Mouse (Mus musculus): ENCODE data around the gene Rasl12.

DNA sequence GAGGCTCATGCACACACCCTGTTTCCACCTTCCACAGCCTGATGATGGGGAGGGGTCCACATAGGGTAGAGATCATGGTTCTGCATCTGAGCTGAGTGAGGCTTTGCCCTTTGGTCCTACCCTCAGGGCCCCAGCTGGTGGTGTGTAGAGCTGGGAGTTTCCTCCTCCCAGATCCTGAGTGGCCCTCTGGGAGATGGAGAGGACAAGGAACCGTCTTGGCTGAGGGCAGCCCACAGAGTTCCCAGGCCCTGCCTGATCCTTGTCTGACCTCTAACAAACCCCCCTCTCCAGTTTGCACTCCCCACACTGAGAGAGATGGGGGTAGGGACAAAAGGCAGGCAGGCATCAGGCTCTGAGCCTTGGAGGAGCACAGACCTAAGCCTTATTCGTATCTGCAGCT lies 3.9 kb upstream of the Rasl12 start:
- no peak for TF ChIP-seq POLR2A (IDR thresholded peaks at IDR 0.05; ENCODE audit: insufficient read length, low read depth)
- no peak for TF ChIP-seq MYOG (IDR thresholded peaks at IDR 0.05; ENCODE audit: control insufficient read depth in 1 of 3, insufficient read depth in 1 of 3, insufficient read length in 2 of 3, low read depth in 2 of 3)
- TF ChIP-seq MAX (IDR thresholded peaks at IDR 0.05; ENCODE audit: low read depth) = no peak
